ENCODE assay signal across 19 mouse cellular contexts in genomic region chr19:11517373-11517772, GRCm38 (mm10). TPM values are rescaled to one million over a fixed set of nuclear protein-coding genes. Genes with fewer than 3 reads are reported as not detected.
A peak's percentile ranks its signal among the peaks of the same experiment; 100 is the strongest.
DNase-seq lines count a peak whose midpoint lies in the region; ATAC-seq and TF ChIP-seq lines count a peak whose summit lies in the region.
"Not testable (repeated sequence)": the region's sequence is repeated elsewhere in the genome, so short reads cannot be mapped to it uniquely, and the experiment has no call there.
"Had no signal": no experiment of that assay in that cellular context is flagged by ENCODE, and none has a peak within 500 bp of the region (broad histone marks: within the 10 kb centered on the region; RNA-seq: fewer than 3 reads in every experiment).

No protein-coding gene starts in this region.

- not testable (repeated sequence) for H3K4me3 ChIP-seq in gastrocnemius, adult 2 months; lung, embryonic 14.5 days (ENCODE audit: low read depth, low read length); thymus, adult 2 months (ENCODE audit: control insufficient read depth, insufficient read depth, low read length)

- peak; percentile 11 for DNase-seq in brain, adult 2 months (ENCODE audit: low read depth, low spot score)
- DNase-seq in gastrocnemius, adult 2 months; thymus, adult 2 months: not testable (repeated sequence)
- DNase-seq in heart, adult 18-20 months, result peak; percentile 35 to 72
- DNase-seq in lung, embryonic 14.5 days, result peak; percentile 19

- H3K4me1 ChIP-seq in lung, embryonic 14.5 days (ENCODE audit: insufficient read depth), result not testable (repeated sequence)
- peaks cover 25% of the 10 kb centered on the region for H3K4me1 ChIP-seq in thymus, adult 2 months (replicated peaks; ENCODE audit: control insufficient read depth, insufficient read depth, low read length)

- not testable (repeated sequence) for H3K27me3 ChIP-seq in lung, embryonic 14.5 days (ENCODE audit: insufficient read depth, low read length); thymus, adult 2 months (ENCODE audit: control insufficient read depth, insufficient read depth, low read length)

- H3K27ac ChIP-seq in gastrocnemius, adult 2 months, result peak overlapping the region; percentile 20; the same call in 1 of the 2 replicates
- H3K27ac ChIP-seq in lung, embryonic 14.5 days (ENCODE audit: low read depth), result not testable (repeated sequence)
- peak overlapping the region; percentile 78 for H3K27ac ChIP-seq in thymus, adult 2 months (ENCODE audit: control insufficient read depth, insufficient read depth, low read length)

- TF ChIP-seq CTCF in gastrocnemius, adult 2 months (IDR thresholded peaks at IDR 0.05); lung, embryonic 14.5 days (IDR thresholded peaks at IDR 0.05; ENCODE audit: low read depth); thymus, adult 2 months (IDR thresholded peaks at IDR 0.05; ENCODE audit: borderline replicate concordance, control insufficient read depth, extremely low read depth, insufficient read depth, low read length, poor library complexity): not testable (repeated sequence)

- H3K9me3 ChIP-seq in lung, embryonic 14.5 days (ENCODE audit: low read depth, low read length), result not testable (repeated sequence)

- 13% methylated on average over 1 of the region's 1 CpGs for WGBS in lung, embryonic 14.5 days
- 15% methylated on average over 1 of the region's 1 CpGs for WGBS in thymus, adult 2 months

- H3K4me2 ChIP-seq in lung, embryonic 14.5 days, result not testable (repeated sequence)

- TF ChIP-seq POLR2A in thymus, adult 2 months (IDR thresholded peaks at IDR 0.05; ENCODE audit: control insufficient read depth, extremely low read depth, insufficient read depth, low read length, poor library complexity), result not testable (repeated sequence)

- H3K9ac ChIP-seq in lung, embryonic 14.5 days, result not testable (repeated sequence)

- intact Hi-C loops in gastrocnemius, adult 2 months (cut with DNase I), result not testable (repeated sequence)

- ATAC-seq in hematopoietic stem cell, adult 5-6 weeks (replicated peaks in 1 of 2; ENCODE audit: insufficient read depth in 1 of 2, low FRiP score in 2 of 2, low TSS enrichment in 1 of 2, low read depth in 1 of 2, poor library complexity in 2 of 2, severe bottlenecking in 2 of 2), result peak; percentile 69 to 84
- not testable (repeated sequence) for ATAC-seq in lung, embryonic 14.5 days (ENCODE audit: insufficient read depth)
- peak; percentile 35 for ATAC-seq in megakaryocyte, adult 5-6 weeks (ENCODE audit: poor library complexity, severe bottlenecking)

- not testable (repeated sequence) for H3K36me3 ChIP-seq in lung, embryonic 14.5 days (ENCODE audit: insufficient read depth); thymus, adult 2 months (ENCODE audit: control insufficient read depth, insufficient read depth, low read length)

RNA-seq across cellular contexts. Expression of gene Ms4a6b, which starts 1.1 kb away (rescaled TPM):
- total RNA-seq in gastrocnemius, adult 2 months (2021), result 1 to 10 TPM in 1 of 2 experiments, under 1 TPM in 1; 0.54 to 2.7 TPM
- 1 to 10 TPM; 7.0 to 9.7 TPM for total RNA-seq in heart, adult 18-20 months (2021)
- total RNA-seq in hematopoietic stem cell, adult 5-6 weeks (2017), result 15.9 and 39.4 TPM in 2 replicates
- 5.2 and 6.1 TPM in 2 replicates for polyA plus RNA-seq in lung, embryonic 14.5 days (2014; fragmentation: Nextera tagmentation; extraction: Ambion mirVana)
- total RNA-seq in megakaryocyte, adult 5-6 weeks (2015), result 242 and 270 TPM in 2 replicates
- total RNA-seq in megakaryocyte, adult 5-6 weeks (2017), result 138 and 141 TPM in 2 replicates
- 41.7 and 46.9 TPM in 2 replicates for polyA plus RNA-seq in thymus, adult 2 months (2012; rRNA removed)
- total RNA-seq: MEL had no signal
- polyA plus RNA-seq: C2C12; erythroblast, embryonic 14.5 days had no signal

RNA-seq across cellular contexts. Expression of gene Ms4a4d, which starts 19.2 kb away (rescaled TPM):
- total RNA-seq in gastrocnemius, adult 2 months (2021), result 1 to 10 TPM; 4.0 TPM
- 1 to 10 TPM; 5.4 to 6.7 TPM for total RNA-seq in heart, adult 18-20 months (2021)
- 0.25 TPM in 1 of 2 replicates, not detected in the other for total RNA-seq in hematopoietic stem cell, adult 5-6 weeks (2017)
- 1.1 and 2.1 TPM in 2 replicates for polyA plus RNA-seq in lung, embryonic 14.5 days (2014; fragmentation: Nextera tagmentation; extraction: Ambion mirVana)
- total RNA-seq in megakaryocyte, adult 5-6 weeks (2015), result 0.21 and 0.54 TPM in 2 replicates
- 0.53 TPM in 1 of 2 replicates, not detected in the other for total RNA-seq in megakaryocyte, adult 5-6 weeks (2017)
- polyA plus RNA-seq in thymus, adult 2 months (2012; rRNA removed), result 2.1 and 4.0 TPM in 2 replicates
- total RNA-seq: MEL had no signal
- polyA plus RNA-seq: C2C12; erythroblast, embryonic 14.5 days; forebrain, embryonic 14.5 days; hindbrain, embryonic 12.5 days; hindbrain, embryonic 16.5 days had no signal

RNA-seq across cellular contexts. Expression of gene Gm8369, which starts 31.6 kb away (rescaled TPM):
- not detected for total RNA-seq in gastrocnemius, adult 2 months (2021)
- total RNA-seq in heart, adult 18-20 months (2021), result under 1 TPM in 1 of 2 experiments, not detected in 1; 0.82 TPM
- total RNA-seq in hematopoietic stem cell, adult 5-6 weeks (2017), result 0.69 and 11.6 TPM in 2 replicates
- not detected in 2 replicates for polyA plus RNA-seq in lung, embryonic 14.5 days (2014; fragmentation: Nextera tagmentation; extraction: Ambion mirVana)
- total RNA-seq in megakaryocyte, adult 5-6 weeks (2015), result 16.9 and 21.9 TPM in 2 replicates
- 10.4 and 12.3 TPM in 2 replicates for total RNA-seq in megakaryocyte, adult 5-6 weeks (2017)
- 5.2 and 6.3 TPM in 2 replicates for polyA plus RNA-seq in thymus, adult 2 months (2012; rRNA removed)
- total RNA-seq: adrenal gland, postnatal 4 days; MEL had no signal
- polyA plus RNA-seq: C2C12; cerebellum, adult 2 months; embryonic facial prominence, embryonic 11.5 days; erythroblast, embryonic 14.5 days; forebrain, embryonic 10.5 days; forebrain, embryonic 14.5 days; heart, embryonic 12.5 days; heart, embryonic 16.5 days; hindbrain, embryonic 12.5 days; hindbrain, embryonic 16.5 days had no signal

RNA-seq across cellular contexts. Expression of gene Ms4a6c, which starts 48.2 kb away (rescaled TPM):
- 1 to 10 TPM; 1.3 to 3.4 TPM for total RNA-seq in gastrocnemius, adult 2 months (2021)
- 1 to 10 TPM; 7.6 to 9.6 TPM for total RNA-seq in heart, adult 18-20 months (2021)
- 23.6 and 32.0 TPM in 2 replicates for total RNA-seq in hematopoietic stem cell, adult 5-6 weeks (2017)
- 6.3 and 7.1 TPM in 2 replicates for polyA plus RNA-seq in lung, embryonic 14.5 days (2014; fragmentation: Nextera tagmentation; extraction: Ambion mirVana)
- total RNA-seq in megakaryocyte, adult 5-6 weeks (2015), result 815 and 879 TPM in 2 replicates
- total RNA-seq in megakaryocyte, adult 5-6 weeks (2017), result 614 and 767 TPM in 2 replicates
- 4.5 and 6.2 TPM in 2 replicates for polyA plus RNA-seq in thymus, adult 2 months (2012; rRNA removed)
- total RNA-seq: MEL had no signal
- polyA plus RNA-seq: C2C12; erythroblast, embryonic 14.5 days had no signal
